Mouse (Mus musculus) kidney, adult 8-10 months (tissue): ENCODE data around the gene Olfr366.
"Not testable (repeated sequence)": the region's sequence is repeated elsewhere in the genome, so short reads cannot be mapped to it uniquely, and the experiment has no call there.

Experiments
- DNase-seq, 2 experiments: peaks; one replicate each; pipeline ENCODE4 v3.0.0; 2022

Olfr366 gene

GRCm38 (mm10) chr2:37211274-37211673 is at the start of gene Olfr366:
TSS of gene Olfr366 (plus strand) at chr2:37211574.
- no peak for DNase-seq

- DNase-seq: no peak
Measured at GRCm38 (mm10) chr2:37187898-37188297, 23.5 kb upstream of the Olfr366 start, which contains the start of gene Olfr365. TSS of gene Olfr365 (plus strand) at chr2:37188198.

- DNase-seq: not testable (repeated sequence)
Measured at GRCm38 (mm10) chr2:37261781-37262180, 50.4 kb downstream of the Olfr366 start.
